Mouse (Mus musculus): ENCODE measurements around the gene Hsd17b1.
"Not testable (repeated sequence)": the region's sequence is repeated elsewhere in the genome, so short reads cannot be mapped to it uniquely, and the experiment has no call there.

Gene Hsd17b1

GRCm38 (mm10) chr11:101086323-101086674, 8.1 kb downstream of the Hsd17b1 start:
- no peak for DNase-seq

- peak; percentile 90 for DNase-seq
Observed at GRCm38 (mm10) chr11:101086756-101087681, 8.8 kb downstream of the Hsd17b1 start, which contains the start of gene Mlx. Mlx (plus strand) TSS chr11:101087277.

- DNase-seq, result no peak
Observed at GRCm38 (mm10) chr11:101087682-101088055, 9.5 kb downstream of the Hsd17b1 start.

- no peak for DNase-seq
Observed at GRCm38 (mm10) chr11:101089931-101090330, 11.7 kb downstream of the Hsd17b1 start.

GRCm38 (mm10) chr11:101094930-101095313, 16.7 kb downstream of the Hsd17b1 start:
- no peak for DNase-seq

DNA sequence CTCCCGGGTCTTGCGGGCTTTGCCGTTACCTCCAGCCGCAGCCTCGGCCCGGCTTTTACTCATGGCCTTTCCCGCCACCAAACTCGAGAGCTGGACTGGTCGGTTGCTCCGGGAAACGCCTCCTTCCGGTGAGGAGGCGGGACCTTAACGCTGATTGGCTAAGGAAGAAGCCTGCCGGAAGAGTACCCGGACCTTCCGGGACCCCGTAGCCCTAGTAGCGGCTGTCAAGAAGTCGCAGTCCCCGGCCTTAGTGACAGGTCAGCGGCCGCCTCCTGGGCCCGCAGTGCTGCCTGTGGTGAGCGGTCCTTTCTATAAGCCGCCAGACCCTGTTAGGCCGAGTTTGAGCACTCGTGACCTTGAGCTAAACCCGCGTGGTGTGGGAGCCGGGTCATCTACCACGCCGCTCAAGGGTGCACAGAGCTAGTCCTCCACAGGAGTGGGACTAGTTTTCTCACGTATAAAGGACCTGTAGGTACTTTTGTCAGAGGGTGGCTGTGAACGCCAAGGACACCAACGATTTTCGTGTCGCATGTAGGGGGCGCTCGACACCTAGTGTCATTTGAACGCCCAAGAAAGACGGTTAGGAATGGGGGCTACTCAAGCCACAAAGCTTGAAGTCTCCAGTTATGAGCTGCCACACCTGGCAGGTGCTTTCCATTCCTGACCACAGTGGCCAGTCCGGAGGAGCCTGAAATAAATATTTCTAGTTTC, 17.3 kb downstream of the Hsd17b1 start, which contains the start of gene Psmc3ip:
TSS of gene Psmc3ip (minus strand) at position 123 of the 711 bp plus-strand sequence.
- peak; percentile 94 for DNase-seq

DNA sequence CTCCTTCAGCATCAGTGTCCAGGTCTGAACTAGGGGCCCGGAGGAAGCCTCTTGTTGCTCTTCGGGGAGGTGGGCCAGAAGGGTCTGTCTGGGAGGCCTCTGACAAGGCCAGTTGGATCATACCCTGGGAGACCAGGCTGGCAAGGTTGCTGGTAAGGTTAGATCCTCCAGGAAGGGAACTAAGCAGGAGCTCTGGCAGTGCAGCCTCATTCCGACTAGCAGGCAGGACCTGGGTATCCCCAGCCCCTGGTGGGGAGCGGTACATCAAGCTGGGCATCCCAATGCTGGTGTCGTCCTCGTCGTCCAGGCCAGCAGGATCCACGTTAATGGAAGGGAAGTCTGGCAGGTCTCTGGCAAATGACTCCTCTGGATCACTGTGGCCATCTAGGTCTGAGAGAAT, 20.0 kb downstream of the Hsd17b1 start:
- no peak for DNase-seq

DNA sequence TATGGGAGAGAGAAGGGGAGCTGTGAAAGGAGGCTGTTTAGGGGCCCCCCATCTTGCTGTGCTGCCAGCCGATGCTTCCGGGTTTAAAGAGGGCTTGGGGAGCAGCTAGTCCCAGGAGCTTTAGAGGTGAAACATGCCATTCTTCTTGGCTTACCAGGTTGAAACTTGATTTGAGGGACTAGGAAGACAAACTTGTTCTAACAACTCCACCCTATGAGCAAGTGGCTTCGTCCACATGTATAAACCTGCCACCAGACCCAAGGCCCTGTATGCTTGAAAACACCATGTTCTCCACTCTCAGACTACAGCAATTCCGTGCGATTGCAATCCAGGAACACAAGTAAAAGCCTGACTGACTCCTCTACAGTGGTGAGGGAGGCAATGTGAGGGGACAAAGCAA, 24.8 kb downstream of the Hsd17b1 start:
- DNase-seq, result no peak

DNA sequence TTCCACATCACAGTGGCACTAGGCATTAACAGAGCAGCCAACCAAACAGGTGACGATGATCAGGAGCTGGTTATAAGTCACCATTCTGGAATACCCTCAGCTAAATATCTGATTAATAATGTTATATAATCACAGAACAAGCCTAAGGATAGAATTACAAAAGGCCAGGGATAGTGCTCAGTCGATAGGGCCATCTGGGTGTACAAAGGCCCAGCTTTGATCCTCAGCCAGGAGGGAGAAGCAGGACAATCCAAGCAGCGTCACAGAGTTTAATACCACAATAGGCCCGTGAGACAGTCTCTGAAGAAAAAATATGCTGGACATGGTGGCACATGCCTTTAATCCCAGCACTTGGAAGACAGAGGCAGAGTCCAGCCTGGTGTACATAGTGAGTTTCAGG, 31.1 kb downstream of the Hsd17b1 start:
- no peak for DNase-seq

DNA sequence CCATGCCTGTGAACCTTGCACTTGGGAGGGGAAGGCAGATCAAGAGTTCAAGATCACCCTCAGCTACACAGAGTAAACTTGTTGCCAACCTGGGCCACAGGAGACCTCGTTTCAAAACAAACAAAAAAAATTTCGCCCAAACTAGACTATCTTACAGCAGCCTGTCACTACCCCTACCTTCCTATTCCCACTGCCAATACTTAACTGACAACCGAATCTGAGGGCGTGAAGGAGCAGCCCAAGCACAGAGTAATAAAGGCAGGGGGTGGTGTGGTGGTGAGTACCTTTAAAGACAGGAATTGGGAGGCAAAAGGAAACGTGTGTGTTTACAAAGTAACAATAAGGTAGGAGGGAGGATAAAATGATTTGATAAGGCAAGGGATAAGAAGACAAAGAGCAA, 32.5 kb downstream of the Hsd17b1 start:
- no peak for DNase-seq

GRCm38 (mm10) chr11:101111178-101111577, 33.0 kb downstream of the Hsd17b1 start:
- DNase-seq, result no peak

DNA sequence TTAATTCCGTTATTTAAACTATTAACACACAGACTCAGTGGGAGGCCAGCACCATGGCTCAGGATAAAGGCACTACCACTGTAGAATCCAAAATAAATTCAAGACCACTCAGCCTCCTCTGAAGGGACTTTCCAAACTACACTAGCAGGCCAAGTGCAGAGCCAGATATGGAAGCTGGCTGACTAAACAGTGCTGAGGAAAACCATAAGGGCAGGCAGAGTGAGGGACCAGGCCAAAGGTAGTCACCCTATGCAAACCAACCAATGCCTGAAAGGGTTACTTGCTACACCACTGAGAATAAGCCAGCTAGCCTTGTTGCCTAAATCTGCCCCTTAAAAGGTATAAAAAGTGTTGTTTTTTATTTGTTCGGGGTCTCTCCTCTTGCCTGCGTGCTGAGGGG, 34.0 kb downstream of the Hsd17b1 start:
- DNase-seq, result no peak

DNA sequence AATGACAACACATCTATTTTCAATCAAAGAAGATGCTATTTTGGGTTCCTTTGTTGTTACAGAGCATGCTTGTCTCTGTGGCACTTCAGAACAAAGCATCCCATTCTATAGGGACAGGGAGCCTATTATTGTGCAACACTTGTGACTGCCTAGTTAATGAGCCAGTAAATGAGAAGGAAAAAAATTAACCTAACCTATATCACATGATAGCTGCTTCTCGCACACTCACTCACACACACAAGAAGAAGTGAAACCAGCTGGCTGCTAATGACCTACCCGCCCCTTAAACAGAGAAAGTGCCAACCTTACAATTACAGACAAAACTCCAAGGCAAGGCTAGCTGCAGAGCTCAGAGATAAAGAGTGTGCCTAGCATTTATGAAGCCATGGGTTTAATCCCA, 37.4 kb downstream of the Hsd17b1 start:
- DNase-seq, result no peak

GRCm38 (mm10) chr11:101118105-101118504, 39.9 kb downstream of the Hsd17b1 start:
- DNase-seq, result no peak

DNA sequence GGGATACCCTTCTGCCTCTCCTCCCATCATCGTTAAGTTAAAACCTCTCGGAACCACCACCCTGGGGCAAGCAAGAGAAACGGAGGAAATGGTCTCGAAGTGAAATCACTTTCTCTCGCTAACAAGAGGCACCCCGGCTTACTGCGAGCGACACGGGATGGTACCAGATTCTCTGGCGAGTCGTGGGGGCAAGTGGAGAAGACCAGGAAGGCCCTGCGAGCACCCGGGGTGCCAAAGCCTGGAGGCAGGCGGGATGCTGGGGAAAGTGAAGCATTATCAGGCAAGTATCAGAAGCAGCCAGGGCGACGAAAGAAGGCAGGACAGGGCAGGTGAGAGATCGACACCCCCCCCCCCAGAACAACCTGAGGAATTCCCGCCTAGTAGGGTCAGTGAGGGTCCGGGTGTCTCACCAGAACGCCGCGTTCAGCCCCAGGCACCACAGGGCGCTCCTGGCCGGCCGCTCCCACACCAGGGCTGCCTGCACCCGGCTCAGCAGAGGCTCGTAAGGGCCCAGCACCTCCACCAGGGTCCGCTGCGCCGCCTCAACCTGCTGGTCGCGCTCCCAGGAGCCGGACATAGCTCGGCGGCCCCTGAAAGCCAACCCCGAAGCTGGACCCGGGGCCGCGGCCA, 41.0 kb downstream of the Hsd17b1 start:
- peak; percentile 58 for DNase-seq

DNA sequence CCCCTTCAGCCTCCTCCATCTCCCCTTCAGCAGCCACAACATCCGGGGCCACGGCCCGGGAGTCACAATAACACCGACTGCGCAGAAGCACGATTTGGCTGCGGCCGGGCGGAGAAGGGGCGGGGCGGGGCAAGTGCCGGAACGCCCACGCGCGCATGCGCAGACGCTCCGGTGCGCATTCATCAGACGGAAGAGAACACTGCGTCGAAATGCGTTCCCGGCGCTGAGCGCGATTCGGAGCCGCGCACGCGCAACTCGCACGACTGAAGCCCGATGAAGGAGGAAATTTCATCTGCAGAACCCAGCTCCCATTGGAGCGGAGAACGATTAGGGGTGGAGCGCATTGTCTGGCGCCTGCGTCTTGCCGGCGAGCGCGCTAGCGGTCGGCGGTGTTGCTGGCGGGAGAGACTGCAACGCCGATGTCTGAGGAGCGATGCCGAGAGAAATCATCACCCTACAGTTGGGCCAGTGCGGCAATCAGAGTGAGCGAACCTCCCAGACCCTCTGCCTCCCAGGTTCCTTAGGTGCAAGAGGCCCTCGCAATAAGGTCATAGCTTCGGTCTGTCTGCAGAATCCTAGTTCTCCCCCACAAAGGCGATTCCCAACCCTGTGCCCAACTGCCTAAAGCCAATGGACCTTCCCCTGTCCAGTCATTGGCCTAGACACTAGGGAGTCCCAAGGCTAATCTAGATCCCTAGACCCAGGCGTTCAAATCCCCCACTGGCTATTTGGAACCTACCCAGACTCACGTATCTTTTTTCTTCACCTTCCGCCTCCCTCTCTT, 41.7 kb downstream of the Hsd17b1 start, which contains the start of the genes Retreg3 and Tubg1:
TSS of gene Retreg3 (minus strand) at position 133 of the 784 bp plus-strand sequence.
TSS of gene Tubg1 (plus strand) at position 178 of the 784 bp plus-strand sequence.
- DNase-seq, result peak; percentile 99

DNA sequence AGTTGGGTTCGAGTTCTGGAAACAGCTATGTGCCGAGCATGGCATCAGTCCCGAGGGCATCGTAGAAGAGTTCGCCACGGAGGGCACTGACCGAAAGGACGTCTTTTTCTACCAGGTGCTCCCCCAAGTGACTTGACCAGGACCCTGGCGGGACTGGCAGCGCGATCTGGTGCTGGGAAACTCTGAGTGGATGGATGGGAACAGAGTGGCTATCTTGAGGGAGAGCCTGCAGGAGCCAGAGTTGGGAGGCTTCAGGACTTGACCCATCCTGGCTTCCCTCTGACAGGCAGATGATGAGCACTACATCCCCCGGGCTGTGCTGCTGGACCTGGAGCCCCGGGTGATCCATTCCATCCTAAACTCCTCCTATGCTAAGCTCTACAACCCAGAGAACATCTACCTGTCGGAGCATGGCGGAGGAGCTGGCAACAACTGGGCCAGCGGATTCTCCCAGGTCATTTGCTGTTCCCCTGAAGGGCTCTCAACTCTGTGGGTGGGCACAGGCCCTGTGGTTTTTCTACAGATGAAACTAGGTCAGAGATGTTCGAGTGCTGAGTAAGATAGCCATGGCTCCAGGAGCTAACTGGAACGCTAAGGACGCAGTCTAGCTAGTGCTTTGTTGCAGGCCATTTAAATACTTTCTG, 42.5 kb downstream of the Hsd17b1 start:
- no peak for DNase-seq

- not testable (repeated sequence) for DNase-seq
Observed at GRCm38 (mm10) chr11:101124494-101124893, 46.3 kb downstream of the Hsd17b1 start.

DNA sequence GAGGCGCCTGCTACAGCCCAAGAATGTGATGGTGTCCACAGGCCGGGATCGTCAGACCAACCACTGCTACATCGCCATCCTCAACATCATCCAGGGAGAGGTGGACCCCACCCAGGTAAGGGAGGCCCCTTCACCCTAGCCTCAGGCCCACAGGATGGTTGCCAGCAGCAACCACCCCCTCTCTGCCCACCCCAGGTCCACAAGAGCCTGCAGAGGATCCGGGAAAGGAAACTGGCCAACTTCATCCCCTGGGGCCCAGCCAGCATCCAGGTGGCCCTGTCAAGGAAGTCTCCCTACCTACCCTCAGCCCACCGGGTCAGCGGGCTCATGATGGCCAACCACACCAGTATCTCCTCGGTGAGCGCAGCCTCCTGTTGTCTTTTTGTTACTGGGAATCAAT, 46.8 kb downstream of the Hsd17b1 start:
- DNase-seq, result not testable (repeated sequence)

- no peak for DNase-seq
Observed at GRCm38 (mm10) chr11:101127075-101127474, 48.9 kb downstream of the Hsd17b1 start.

DNA sequence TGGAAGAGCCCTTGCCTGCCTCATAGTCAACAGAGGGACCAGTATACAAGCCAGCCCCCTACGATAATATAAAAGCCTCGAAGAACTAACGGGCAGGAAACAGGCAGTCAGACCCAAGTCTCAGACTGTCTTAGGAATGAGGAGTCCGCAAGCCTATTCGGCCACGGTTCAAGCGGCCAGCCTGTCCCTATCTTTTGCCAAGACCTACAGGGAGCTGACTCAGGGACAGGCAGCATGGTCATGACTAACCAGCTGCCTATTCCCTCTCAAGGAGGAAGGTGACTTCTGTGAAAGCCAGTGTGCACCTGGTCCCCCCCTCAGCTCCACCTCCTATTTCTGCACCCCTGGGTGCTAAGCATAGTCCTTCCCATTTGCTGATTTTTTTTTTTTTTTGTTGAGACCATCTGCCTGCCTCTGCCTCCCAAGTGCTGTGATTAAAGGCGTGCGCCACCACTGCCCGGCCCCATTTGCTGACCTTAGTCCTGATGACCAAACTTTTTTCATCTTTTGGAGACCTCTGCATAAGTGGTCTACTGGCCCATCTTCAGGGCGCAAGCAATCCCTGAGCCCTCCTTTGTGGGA, 50.9 kb downstream of the Hsd17b1 start:
- no peak for DNase-seq
